Comparison of ENCODE assay signal across 10 mouse cellular contexts in genomic region chr4:133039832-133040231, GRCm38 (mm10). TPM values are rescaled to one million over a fixed set of nuclear protein-coding genes. Genes with fewer than 3 reads are reported as not detected.
DNase-seq lines count a peak whose midpoint lies in the region; ATAC-seq and TF ChIP-seq lines count a peak whose summit lies in the region.
"Had no signal": no experiment of that assay in that cellular context is flagged by ENCODE, and none has a peak within 500 bp of the region (broad histone marks: within the 10 kb centered on the region; RNA-seq: fewer than 3 reads in every experiment).

No protein-coding gene starts in this region.

- DNase-seq in heart, postnatal 36 days = no peak
- no peak for DNase-seq in ES-E14 (ENCODE audit: low read depth, low spot score)
- DNase-seq in liver, embryonic 13.5 days = no peak
- no peak for DNase-seq in left cerebral cortex, adult 9 months (ENCODE audit: low spot score in 2 of 2)
- DNase-seq in adrenal gland, adult 8-10 months = no peak
- no peak for DNase-seq in spleen, adult 18-20 months
- DNase-seq: cerebellum, adult 9-10 months had no signal

- no peak for ATAC-seq in heart, embryonic 11.5 days (replicated peaks; ENCODE audit: insufficient number of reproducible peaks, low FRiP score, low TSS enrichment)
- ATAC-seq in forebrain, embryonic 15.5 days (replicated peaks) = no peak
- no peak for ATAC-seq in liver, embryonic 13.5 days (ENCODE audit: low read depth)
- ATAC-seq: inflammation-experienced regulatory T-cells, adult 6 months had no signal

- H3K4me1 ChIP-seq in heart, embryonic 11.5 days (ENCODE audit: control insufficient read depth, insufficient read depth, low read length) = peaks cover 93% of the 10 kb centered on the region
- H3K4me1 ChIP-seq in ES-E14 (ENCODE audit: control insufficient read depth in 2 of 2, insufficient read depth in 2 of 2, low read length in 2 of 2, poor library complexity in 1 of 2) = peaks cover 12 to 22% of the 10 kb centered on the region in 2 experiments; a peak in 3 of 4 replicates
- H3K4me1 ChIP-seq in forebrain, embryonic 15.5 days = peaks cover 80% of the 10 kb centered on the region
- peaks cover 77% of the 10 kb centered on the region for H3K4me1 ChIP-seq in liver, embryonic 13.5 days (replicated peaks)

- WGBS in heart, embryonic 11.5 days (ENCODE audit: insufficient replicate concordance) = 5% methylated on average over 18 of the region's 18 CpGs
- 15% methylated on average over 18 of the region's 18 CpGs for WGBS in forebrain, embryonic 15.5 days
- 25% methylated on average over 18 of the region's 18 CpGs for WGBS in liver, embryonic 13.5 days (ENCODE audit: insufficient replicate concordance)

- no peaks in the 10 kb centered on the region for H3K9me3 ChIP-seq in heart, embryonic 11.5 days (replicated peaks; ENCODE audit: control insufficient read depth, low read length)
- no peaks in the 10 kb centered on the region for H3K9me3 ChIP-seq in ES-E14 (ENCODE audit: control insufficient read depth, insufficient read depth, low read depth, low read length)
- no peaks in the 10 kb centered on the region for H3K9me3 ChIP-seq in forebrain, embryonic 15.5 days
- H3K9me3 ChIP-seq in liver, embryonic 13.5 days (replicated peaks) = no peaks in the 10 kb centered on the region

- peak overlapping the region; percentile 99 for H3K4me2 ChIP-seq in heart, embryonic 11.5 days
- H3K4me2 ChIP-seq in forebrain, embryonic 15.5 days (replicated peaks) = peak overlapping the region; percentile 99
- H3K4me2 ChIP-seq in liver, embryonic 13.5 days = peak overlapping the region; percentile 86

- H3K36me3 ChIP-seq in heart, embryonic 11.5 days (ENCODE audit: control insufficient read depth, insufficient read depth, low read length) = no peaks in the 10 kb centered on the region
- peaks cover 6% of the 10 kb centered on the region; the same call in 1 of the 2 replicates for H3K36me3 ChIP-seq in ES-E14 (ENCODE audit: control insufficient read depth, insufficient read depth, low read length, poor library complexity, severe bottlenecking)
- no peaks in the 10 kb centered on the region for H3K36me3 ChIP-seq in forebrain, embryonic 15.5 days
- H3K36me3 ChIP-seq in liver, embryonic 13.5 days = no peaks in the 10 kb centered on the region

- in situ Hi-C loops in ES-E14 (cut with MboI; ENCODE audit: low sequenced_read_pairs in 2 of 2, unreplicated experiment in 2 of 2) = no loop called here

- H3K4me3 ChIP-seq in heart, embryonic 11.5 days (ENCODE audit: low read depth, low read length) = peak overlapping the region; percentile 72
- peak overlapping the region; percentile 81 to 95 for H3K4me3 ChIP-seq in ES-E14 (ENCODE audit: insufficient read depth in 1 of 2, low read depth in 1 of 2, low read length in 2 of 2, poor library complexity in 1 of 2, severe bottlenecking in 1 of 2)
- peak overlapping the region; percentile 51; the same call in 1 of the 2 replicates for H3K4me3 ChIP-seq in forebrain, embryonic 15.5 days
- peak overlapping the region; percentile 62 for H3K4me3 ChIP-seq in liver, embryonic 13.5 days (replicated peaks)

- intact Hi-C loops in heart, postnatal 36 days (cut with DNase I) = loop anchor here (1.0 kb wide), 2 partner anchors 15 to 27 kb away; no protein-coding TSS in a partner anchor

- peak overlapping the region; percentile 94; the same call in 1 of the 2 replicates for H3K27ac ChIP-seq in heart, embryonic 11.5 days (ENCODE audit: low read depth, low read length)
- H3K27ac ChIP-seq in ES-E14 (ENCODE audit: insufficient read depth, low read depth, low read length, poor library complexity, severe bottlenecking) = peak overlapping the region; percentile 99
- no peak overlapping the region for H3K27ac ChIP-seq in forebrain, embryonic 15.5 days (replicated peaks)
- H3K27ac ChIP-seq in liver, embryonic 13.5 days = no peak overlapping the region

- no peaks in the 10 kb centered on the region for H3K27me3 ChIP-seq in heart, embryonic 11.5 days (ENCODE audit: control insufficient read depth, insufficient read depth, low read length)
- H3K27me3 ChIP-seq in forebrain, embryonic 15.5 days = 0 out of 2 replicates have a peak, but pooled peaks cover 4% of the 10 kb centered on the region
- H3K27me3 ChIP-seq in liver, embryonic 13.5 days = peaks cover 79% of the 10 kb centered on the region

- H3K9ac ChIP-seq in heart, embryonic 11.5 days (ENCODE audit: low read depth, low read length) = peak overlapping the region; percentile 78
- peak overlapping the region; percentile 87 for H3K9ac ChIP-seq in ES-E14 (ENCODE audit: insufficient read depth, low read depth, low read length, poor library complexity, severe bottlenecking)
- H3K9ac ChIP-seq in forebrain, embryonic 15.5 days (replicated peaks) = no peak overlapping the region
- no peak overlapping the region for H3K9ac ChIP-seq in liver, embryonic 13.5 days

TF ChIP-seq in ES-E14, 5 proteins besides CTCF, POLR2A, EP300 and RAD21:
- TF ChIP-seq ZC3H11A (IDR thresholded peaks at IDR 0.05; ENCODE audit: borderline replicate concordance, low read depth, low read length) = no peak
TF ChIP-seq in ES-E14: peak in this region for 0.

RNA-seq across cellular contexts. Expression of gene Ahdc1, which starts 28.8 kb away (rescaled TPM):
- polyA plus RNA-seq in heart, embryonic 11.5 days (2014; fragmentation: Nextera tagmentation; extraction: Ambion mirVana) = 7.0 and 9.1 TPM in 2 replicates
- total RNA-seq in heart, postnatal 36 days (2021) = 10 to 100 TPM; 41.9 to 50.8 TPM
- 61.8 and 88.9 TPM in 2 replicates for total RNA-seq in ES-E14 (2012; rRNA removed)
- polyA plus RNA-seq in forebrain, embryonic 15.5 days (2015; fragmentation: Nextera tagmentation; extraction: Ambion mirVana) = 14.2 and 17.0 TPM in 2 replicates
- 1.3 and 1.4 TPM in 2 replicates for polyA plus RNA-seq in liver, embryonic 13.5 days (2015; fragmentation: Nextera tagmentation; extraction: Ambion mirVana)
- 100 to 1,000 TPM in 1 of 4 experiments, 10 to 100 TPM in 3; 72.0 to 109 (median 82.9) TPM for total RNA-seq in adrenal gland, adult 8-10 months (2022)

Comparison
In these comparisons a context has a peak if more than half of its experiments do, and no peak if none do; other contexts are left out.
1. H3K27ac ChIP-seq: peak in heart, embryonic 11.5 days (single experiment) and ES-E14 (single experiment); none in forebrain, embryonic 15.5 days (single experiment) and liver, embryonic 13.5 days (single experiment).
2. H3K9ac ChIP-seq: peak in heart, embryonic 11.5 days (single experiment) and ES-E14 (single experiment); none in forebrain, embryonic 15.5 days (single experiment) and liver, embryonic 13.5 days (single experiment).
3. Peak in every context shown above with its lines, with median percentiles within 50 percentile points of each other: H3K4me2 ChIP-seq and H3K4me3 ChIP-seq.